Mouse (Mus musculus): ENCODE results near the gene Slc4a4. TPM values are rescaled to one million over a fixed set of nuclear protein-coding genes. Genes with fewer than 3 reads are reported as not detected.

Gene Slc4a4
- total and polyA plus RNA-seq, 2 experiments: 12.0 to 30.2 TPM

DNA sequence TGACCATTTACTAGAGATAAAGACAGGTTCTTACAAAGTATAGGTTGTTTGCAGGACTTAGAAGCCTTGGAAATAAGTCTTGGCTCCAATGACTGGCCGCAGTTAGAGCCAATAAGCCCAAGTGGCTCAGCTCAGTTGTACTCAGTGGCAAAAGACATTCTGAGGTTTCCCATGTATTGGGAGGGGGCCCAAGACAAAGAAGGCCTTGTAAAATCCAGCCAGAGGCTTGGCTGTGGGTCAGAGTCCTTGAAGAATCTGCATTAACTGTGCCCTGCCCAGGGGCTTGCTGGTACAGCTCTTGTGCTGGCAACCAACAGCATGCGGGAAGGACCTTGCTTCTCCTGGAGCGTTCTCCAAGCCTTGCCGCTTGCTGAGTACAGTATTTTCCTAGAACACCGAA lies 107.9 kb downstream of the Slc4a4 start:
- Histone ChIP-seq H3K27me3 (ENCODE audit: control insufficient read depth, insufficient read depth, low read length) (no peaks in the 10 kb centered on the region), H3K79me2 (ENCODE audit: control insufficient read depth, insufficient read depth, low read length) (peaks cover 6% of the 10 kb centered on the region; the same call in 1 of the 2 replicates), H3K4me1 (ENCODE audit: control insufficient read depth, insufficient read depth, low read length) (no peaks in the 10 kb centered on the region), H3K4me3 (ENCODE audit: insufficient read depth, low read depth, low read length) (no peak overlapping the region), H3K9ac (ENCODE audit: low read depth, low read length) (no peak overlapping the region), H3K36me3 (ENCODE audit: control insufficient read depth, insufficient read depth, low read length) (no peaks in the 10 kb centered on the region), H3K27ac (replicated peaks; ENCODE audit: insufficient read depth, low read depth, low read length) (no peak overlapping the region)
- no peak for TF ChIP-seq CTCF (IDR thresholded peaks at IDR 0.05; ENCODE audit: low read depth, low read length)
- TF ChIP-seq POLR2A (IDR thresholded peaks at IDR 0.05; ENCODE audit: extremely low read depth, insufficient read depth, low read length): no peak
- DNase-seq (ENCODE audit: extremely low read depth, low read depth, low spot score): no peak
- 96% methylated on average over 5 of the region's 5 CpGs for WGBS

DNA sequence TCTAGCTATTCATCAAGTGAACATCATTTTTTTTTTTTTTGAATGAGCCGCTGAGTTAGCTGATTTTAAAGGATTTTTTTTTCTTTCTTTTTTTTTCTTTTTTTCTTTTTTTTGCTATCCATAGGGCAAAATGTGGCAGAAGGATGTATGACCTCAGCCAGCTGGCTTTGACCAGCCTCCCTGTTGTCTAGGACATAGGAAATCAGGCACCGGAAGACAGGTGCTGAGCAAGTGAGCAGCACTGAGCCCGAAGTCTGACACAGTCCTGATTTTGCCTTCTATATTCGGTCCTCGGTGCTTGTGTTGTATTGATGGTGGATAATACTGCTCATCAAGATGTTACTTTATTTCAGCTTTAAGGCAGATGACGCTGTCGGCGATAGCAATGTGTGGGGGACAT lies 109.6 kb downstream of the Slc4a4 start:
- Histone ChIP-seq H3K79me2 (ENCODE audit: control insufficient read depth, insufficient read depth, low read length) (peaks cover 6% of the 10 kb centered on the region; the same call in 1 of the 2 replicates), H3K4me1 (ENCODE audit: control insufficient read depth, insufficient read depth, low read length) (no peaks in the 10 kb centered on the region), H3K36me3 (ENCODE audit: control insufficient read depth, insufficient read depth, low read length) (no peaks in the 10 kb centered on the region), H3K27me3 (ENCODE audit: control insufficient read depth, insufficient read depth, low read length) (no peaks in the 10 kb centered on the region), H3K27ac (replicated peaks; ENCODE audit: insufficient read depth, low read depth, low read length) (no peak overlapping the region), H3K4me3 (ENCODE audit: insufficient read depth, low read depth, low read length) (no peak overlapping the region), H3K9ac (ENCODE audit: low read depth, low read length) (no peak overlapping the region)
- TF ChIP-seq POLR2A (IDR thresholded peaks at IDR 0.05; ENCODE audit: extremely low read depth, insufficient read depth, low read length) (no peak), CTCF (IDR thresholded peaks at IDR 0.05; ENCODE audit: low read depth, low read length) (no peak)
- WGBS: 98% methylated on average over 8 of the region's 8 CpGs
- no peak for DNase-seq (ENCODE audit: extremely low read depth, low read depth, low spot score)

DNA sequence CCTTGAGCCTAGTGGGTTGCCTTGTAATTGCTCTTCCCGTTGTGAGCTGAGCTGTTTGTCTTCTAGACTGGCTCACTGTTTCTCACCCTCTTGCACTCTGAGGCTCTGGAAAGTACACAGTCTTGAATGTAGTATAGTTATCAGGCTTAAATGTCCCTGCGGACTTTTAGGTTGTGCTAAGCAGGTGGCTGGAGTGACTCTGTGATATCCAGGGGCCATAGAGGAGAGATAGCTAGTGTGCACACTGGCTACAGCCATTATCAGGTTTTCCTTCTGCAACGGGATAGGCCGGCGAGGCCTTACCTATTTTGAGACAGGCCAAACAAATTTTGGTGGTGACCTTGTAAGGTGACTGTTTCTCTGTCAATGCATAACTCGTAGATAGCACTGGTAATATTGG lies 110.7 kb downstream of the Slc4a4 start:
- Histone ChIP-seq H3K36me3 (ENCODE audit: control insufficient read depth, insufficient read depth, low read length) (no peaks in the 10 kb centered on the region), H3K79me2 (ENCODE audit: control insufficient read depth, insufficient read depth, low read length) (peaks cover 6% of the 10 kb centered on the region; the same call in 1 of the 2 replicates), H3K4me3 (ENCODE audit: insufficient read depth, low read depth, low read length) (no peak overlapping the region), H3K27me3 (ENCODE audit: control insufficient read depth, insufficient read depth, low read length) (no peaks in the 10 kb centered on the region), H3K9ac (ENCODE audit: low read depth, low read length) (no peak overlapping the region), H3K4me1 (ENCODE audit: control insufficient read depth, insufficient read depth, low read length) (no peaks in the 10 kb centered on the region), H3K27ac (replicated peaks; ENCODE audit: insufficient read depth, low read depth, low read length) (no peak overlapping the region)
- WGBS: 94% methylated on average over 6 of the region's 6 CpGs
- TF ChIP-seq POLR2A (IDR thresholded peaks at IDR 0.05; ENCODE audit: extremely low read depth, insufficient read depth, low read length): no peak
- DNase-seq (ENCODE audit: extremely low read depth, low read depth, low spot score): no peak

DNA sequence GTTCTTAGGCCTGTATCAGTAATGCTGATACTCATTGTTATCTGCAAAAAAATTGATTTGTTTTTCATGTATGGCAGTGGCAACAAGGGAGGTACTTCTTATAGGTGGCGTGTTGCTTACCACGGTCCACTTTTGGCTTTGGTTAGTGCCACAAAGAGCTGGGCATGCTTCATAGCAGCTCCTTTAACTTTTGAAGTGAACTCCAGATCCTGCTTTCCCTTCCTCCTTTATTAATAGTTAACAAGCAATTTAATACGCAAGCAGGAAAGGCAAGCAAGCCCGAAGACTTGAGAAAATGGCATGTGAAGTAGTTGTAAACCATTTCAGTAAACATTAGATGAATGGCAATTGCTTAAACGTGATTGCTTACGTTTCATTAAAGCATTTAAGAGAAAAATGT lies 113.2 kb downstream of the Slc4a4 start:
- Histone ChIP-seq H3K27me3 (ENCODE audit: control insufficient read depth, insufficient read depth, low read length) (no peaks in the 10 kb centered on the region), H3K27ac (replicated peaks; ENCODE audit: insufficient read depth, low read depth, low read length) (no peak overlapping the region), H3K79me2 (ENCODE audit: control insufficient read depth, insufficient read depth, low read length) (no peaks in the 10 kb centered on the region; the same call in 1 of the 2 replicates), H3K36me3 (ENCODE audit: control insufficient read depth, insufficient read depth, low read length) (no peaks in the 10 kb centered on the region), H3K9ac (ENCODE audit: low read depth, low read length) (no peak overlapping the region), H3K4me3 (ENCODE audit: insufficient read depth, low read depth, low read length) (no peak overlapping the region), H3K4me1 (ENCODE audit: control insufficient read depth, insufficient read depth, low read length) (no peaks in the 10 kb centered on the region)
- WGBS: 92% methylated on average over 6 of the region's 6 CpGs
- DNase-seq (ENCODE audit: extremely low read depth, low read depth, low spot score): no peak
- TF ChIP-seq POLR2A (IDR thresholded peaks at IDR 0.05; ENCODE audit: extremely low read depth, insufficient read depth, low read length) (no peak), CTCF (IDR thresholded peaks at IDR 0.05; ENCODE audit: low read depth, low read length) (no peak)

DNA sequence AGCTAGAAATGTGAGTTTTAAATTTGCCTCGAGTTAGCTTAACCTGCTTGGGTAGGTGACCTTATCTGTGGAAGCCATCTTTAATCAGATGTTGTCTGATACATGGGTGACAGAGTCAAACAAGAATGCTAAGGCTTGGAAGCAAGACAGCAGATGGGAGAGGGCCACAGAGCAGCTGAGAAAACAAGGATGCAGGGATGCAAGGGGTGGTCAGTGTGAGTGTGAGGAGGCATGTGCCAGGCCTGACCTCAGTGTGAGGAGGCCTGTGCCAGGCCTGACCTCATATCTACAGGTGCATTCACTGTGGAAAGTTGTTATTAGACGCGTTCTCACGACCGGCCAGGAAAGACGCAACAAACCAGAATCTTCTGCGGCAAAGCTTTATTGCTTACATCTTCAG lies 114.0 kb downstream of the Slc4a4 start:
- Histone ChIP-seq H3K9ac (ENCODE audit: low read depth, low read length) (no peak overlapping the region), H3K79me2 (ENCODE audit: control insufficient read depth, insufficient read depth, low read length) (no peaks in the 10 kb centered on the region; the same call in 1 of the 2 replicates), H3K36me3 (ENCODE audit: control insufficient read depth, insufficient read depth, low read length) (no peaks in the 10 kb centered on the region), H3K4me1 (ENCODE audit: control insufficient read depth, insufficient read depth, low read length) (no peaks in the 10 kb centered on the region), H3K27ac (replicated peaks; ENCODE audit: insufficient read depth, low read depth, low read length) (no peak overlapping the region), H3K4me3 (ENCODE audit: insufficient read depth, low read depth, low read length) (no peak overlapping the region), H3K27me3 (ENCODE audit: control insufficient read depth, insufficient read depth, low read length) (no peaks in the 10 kb centered on the region)
- no peak for DNase-seq (ENCODE audit: extremely low read depth, low read depth, low spot score)
- TF ChIP-seq POLR2A (IDR thresholded peaks at IDR 0.05; ENCODE audit: extremely low read depth, insufficient read depth, low read length) (no peak), CTCF (IDR thresholded peaks at IDR 0.05; ENCODE audit: low read depth, low read length) (no peak)
- WGBS: 96% methylated on average over 7 of the region's 7 CpGs

DNA sequence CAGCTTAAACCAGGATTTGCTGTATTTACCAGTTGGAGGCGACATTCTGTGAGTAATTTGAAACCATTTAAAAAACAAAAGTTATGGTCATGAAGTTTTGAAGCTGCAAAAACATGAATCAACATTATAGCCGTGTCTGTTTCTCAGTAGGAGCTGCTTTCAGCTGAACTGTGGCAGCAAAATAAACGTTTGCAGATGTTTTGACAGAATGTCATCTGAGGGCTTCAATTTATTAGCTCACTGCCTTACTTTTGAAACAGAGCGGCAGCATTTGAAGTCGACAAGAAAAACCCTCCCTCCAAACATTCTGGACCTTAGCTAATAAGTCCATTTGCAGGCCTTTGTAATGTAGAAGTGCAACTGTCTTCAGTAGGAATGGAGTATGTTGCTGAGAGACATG lies 123.5 kb downstream of the Slc4a4 start:
- Histone ChIP-seq H3K9ac (ENCODE audit: low read depth, low read length) (no peak overlapping the region), H3K27me3 (ENCODE audit: control insufficient read depth, insufficient read depth, low read length) (no peaks in the 10 kb centered on the region), H3K36me3 (ENCODE audit: control insufficient read depth, insufficient read depth, low read length) (no peaks in the 10 kb centered on the region), H3K79me2 (ENCODE audit: control insufficient read depth, insufficient read depth, low read length) (no peaks in the 10 kb centered on the region), H3K27ac (replicated peaks; ENCODE audit: insufficient read depth, low read depth, low read length) (no peak overlapping the region), H3K4me3 (ENCODE audit: insufficient read depth, low read depth, low read length) (no peak overlapping the region), H3K4me1 (ENCODE audit: control insufficient read depth, insufficient read depth, low read length) (no peaks in the 10 kb centered on the region)
- 64% methylated on average over 5 of the region's 5 CpGs for WGBS
- DNase-seq (ENCODE audit: extremely low read depth, low read depth, low spot score): no peak
- TF ChIP-seq POLR2A (IDR thresholded peaks at IDR 0.05; ENCODE audit: extremely low read depth, insufficient read depth, low read length) (no peak), CTCF (IDR thresholded peaks at IDR 0.05; ENCODE audit: low read depth, low read length) (no peak)
